Mouse (Mus musculus): ENCODE measurements around the gene Cdca5. TPM values are rescaled to one million over a fixed set of nuclear protein-coding genes. Genes with fewer than 3 reads are reported as not detected.

Cdca5 gene
- polyA plus RNA-seq (2012; rRNA removed), result 17.6 and 23.1 TPM in 2 replicates
- 30.9 and 33.7 TPM in 2 replicates for polyA plus RNA-seq (2014; fragmentation: Nextera tagmentation; extraction: Ambion mirVana)

DNA sequence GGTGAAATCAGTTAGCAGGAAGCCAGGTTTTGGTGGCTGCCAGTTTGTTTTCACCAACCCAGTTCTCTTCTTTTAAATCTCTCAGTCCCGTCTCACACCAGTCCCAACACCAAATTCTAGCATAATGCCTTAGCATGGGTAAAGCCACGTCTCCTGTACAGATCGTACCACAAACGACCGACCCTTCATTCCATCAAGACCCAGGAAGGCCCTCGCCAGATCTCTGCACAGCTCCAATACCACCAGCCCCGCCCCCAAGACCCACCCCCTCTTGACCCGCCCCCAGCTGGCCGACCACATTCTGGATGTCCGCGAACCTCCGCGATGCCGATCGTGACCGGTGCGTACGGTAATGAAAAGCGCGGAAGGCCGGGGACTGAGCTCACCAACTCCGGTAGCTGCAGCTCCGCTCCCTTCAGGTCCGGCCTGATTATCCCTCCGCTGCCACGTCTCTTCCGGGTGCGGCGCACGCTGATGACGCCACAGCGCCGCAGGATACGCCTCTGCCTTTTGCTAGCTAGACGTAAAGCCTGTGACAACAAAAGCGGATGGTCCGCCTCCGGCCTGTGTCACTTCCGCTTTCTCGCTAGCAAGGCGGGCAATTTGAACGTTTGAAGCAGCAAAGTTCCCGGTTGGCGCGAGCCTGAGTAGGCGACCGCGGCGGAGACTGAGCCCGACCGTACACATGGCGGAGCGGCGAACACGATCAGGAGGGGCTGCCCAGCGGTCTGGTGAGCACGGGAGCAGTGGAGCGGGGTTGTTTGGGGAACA is at the start of gene Cdca5, which contains the start of gene Zfpl1:
Gene Cdca5, plus strand, starts transcription at position 506 of the 771 bp plus-strand sequence.
Gene Zfpl1, minus strand, starts transcription at position 479 of the 771 bp plus-strand sequence.
- H3K27me3 ChIP-seq (ENCODE audit: control insufficient read depth, insufficient read depth, low read length), result no peaks in the 10 kb centered on the region
- H3K9me3 ChIP-seq (ENCODE audit: control insufficient read depth, low read length), result no peaks in the 10 kb centered on the region
- peaks cover 28% of the 10 kb centered on the region for H3K36me3 ChIP-seq (replicated peaks; ENCODE audit: control insufficient read depth, insufficient read depth, low read depth)
- peak; percentile 86 for ATAC-seq (ENCODE audit: insufficient read depth)
- H3K27ac ChIP-seq, result peak within 1 kb of the TSS; percentile 87
- DNase-seq (ENCODE audit: low read depth in 3 of 3, low spot score in 3 of 3), result peak; percentile 98
- peak within 1 kb of the TSS; percentile 93 for H3K9ac ChIP-seq (replicated peaks)
- peak within 1 kb of the TSS; percentile 81 for H3K4me3 ChIP-seq (ENCODE audit: insufficient read depth in 1 of 2, low read depth in 2 of 2, low read length in 2 of 2)
- TF ChIP-seq EP300 (IDR thresholded peaks at IDR 0.05; ENCODE audit: low read depth) (no peak), CTCF (IDR thresholded peaks at IDR 0.05; ENCODE audit: low read depth) (0 out of 2 replicates have a peak, but pooled peaks have one; percentile 14)
- whole genome bisulfite sequencing (ENCODE audit: insufficient replicate concordance), result under 1% methylated on average over 58 of the region's 58 CpGs
- H3K4me2 ChIP-seq (ENCODE audit: low read depth), result peak within 1 kb of the TSS; percentile 92
- peaks cover 9 to 10% of the 10 kb centered on the region in 2 experiments; a peak in 3 of 4 replicates for H3K4me1 ChIP-seq (replicated peaks; ENCODE audit: control insufficient read depth in 2 of 2, insufficient read depth in 2 of 2, low read length in 1 of 2)

DNA sequence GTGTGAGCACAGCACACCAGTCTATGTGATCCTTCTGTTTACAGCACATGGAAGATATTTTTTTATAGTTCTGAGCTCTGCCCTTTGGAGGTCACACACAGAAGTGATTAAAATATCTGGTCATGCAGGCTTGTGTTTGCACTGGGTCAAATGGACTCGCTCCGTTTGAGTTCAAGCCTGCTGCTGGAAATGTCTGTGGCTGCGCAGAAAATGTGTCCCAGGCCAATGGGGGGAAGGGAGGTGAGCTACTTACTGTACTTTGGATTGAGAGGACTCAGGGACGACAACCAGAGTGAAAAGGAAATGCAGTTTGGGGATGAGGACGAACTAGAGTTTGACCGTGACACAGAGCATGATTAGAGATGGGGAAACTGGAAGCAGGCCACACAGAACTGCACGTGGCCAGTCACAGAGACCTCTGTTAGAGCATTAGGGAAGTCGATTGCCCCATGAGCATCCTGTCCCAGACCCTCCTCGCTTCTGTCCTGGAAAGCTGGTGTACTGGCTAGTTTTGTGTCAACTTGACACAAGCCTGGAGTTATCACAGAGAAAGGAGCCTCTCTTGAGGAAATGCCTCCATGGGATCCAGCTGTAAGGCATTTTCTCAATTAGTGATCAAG is 48.7 kb upstream of the Cdca5 start:
- TF ChIP-seq EP300 (IDR thresholded peaks at IDR 0.05; ENCODE audit: low read depth) (no peak), CTCF (IDR thresholded peaks at IDR 0.05; ENCODE audit: low read depth) (no peak)
- Histone ChIP-seq H3K4me2 (ENCODE audit: low read depth) (no peak overlapping the region), H3K9ac (replicated peaks) (no peak overlapping the region), H3K27ac (no peak overlapping the region), H3K4me1 (replicated peaks; ENCODE audit: control insufficient read depth in 2 of 2, insufficient read depth in 2 of 2, low read length in 1 of 2) (peaks cover 0 to 7% of the 10 kb centered on the region in 2 experiments; a peak in 2 of 4 replicates), H3K9me3 (ENCODE audit: control insufficient read depth, low read length) (no peaks in the 10 kb centered on the region), H3K4me3 (ENCODE audit: insufficient read depth in 1 of 2, low read depth in 2 of 2, low read length in 2 of 2) (no peak overlapping the region), H3K27me3 (ENCODE audit: control insufficient read depth, insufficient read depth, low read length) (no peaks in the 10 kb centered on the region), H3K36me3 (replicated peaks; ENCODE audit: control insufficient read depth, insufficient read depth, low read depth) (no peaks in the 10 kb centered on the region)
- DNase-seq (ENCODE audit: low read depth in 3 of 3, low spot score in 3 of 3), result no peak
- ATAC-seq (ENCODE audit: insufficient read depth), result no peak
- WGBS (ENCODE audit: insufficient replicate concordance), result 46% methylated on average over 9 of the region's 9 CpGs

DNA sequence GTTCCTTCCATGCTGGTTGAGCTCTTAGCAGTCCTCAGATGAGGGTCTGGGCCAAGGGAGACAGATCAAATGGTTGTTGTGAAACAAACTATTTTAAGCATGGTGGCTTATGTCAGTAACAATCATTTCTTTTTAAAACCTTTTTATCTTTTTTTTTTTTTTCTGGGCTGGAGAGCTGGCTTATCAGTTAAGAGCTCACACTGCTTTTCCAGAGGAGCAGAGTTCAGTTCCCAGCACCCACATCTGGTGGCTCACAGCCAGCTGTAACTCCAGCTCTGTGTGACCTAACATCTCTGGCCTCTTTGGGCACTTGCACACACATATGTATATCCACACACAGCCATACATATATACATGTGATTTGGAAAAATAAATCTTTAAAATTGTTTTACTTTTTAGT is 47.1 kb upstream of the Cdca5 start:
- no peak overlapping the region for H3K9ac ChIP-seq (replicated peaks)
- no peak overlapping the region for H3K4me3 ChIP-seq (ENCODE audit: insufficient read depth in 1 of 2, low read depth in 2 of 2, low read length in 2 of 2)
- no peaks in the 10 kb centered on the region for H3K27me3 ChIP-seq (ENCODE audit: control insufficient read depth, insufficient read depth, low read length)
- TF ChIP-seq EP300 (IDR thresholded peaks at IDR 0.05; ENCODE audit: low read depth), result no peak
- no peak for TF ChIP-seq CTCF (IDR thresholded peaks at IDR 0.05; ENCODE audit: low read depth)
- H3K27ac ChIP-seq, result no peak overlapping the region
- peaks cover 0 to 7% of the 10 kb centered on the region in 2 experiments; a peak in 2 of 4 replicates for H3K4me1 ChIP-seq (replicated peaks; ENCODE audit: control insufficient read depth in 2 of 2, insufficient read depth in 2 of 2, low read length in 1 of 2)
- DNase-seq (ENCODE audit: low read depth in 3 of 3, low spot score in 3 of 3) (no peak), ATAC-seq (ENCODE audit: insufficient read depth) (no peak)
- no peaks in the 10 kb centered on the region for H3K36me3 ChIP-seq (replicated peaks; ENCODE audit: control insufficient read depth, insufficient read depth, low read depth)
- no peak overlapping the region for H3K4me2 ChIP-seq (ENCODE audit: low read depth)
- H3K9me3 ChIP-seq (ENCODE audit: control insufficient read depth, low read length), result no peaks in the 10 kb centered on the region

DNA sequence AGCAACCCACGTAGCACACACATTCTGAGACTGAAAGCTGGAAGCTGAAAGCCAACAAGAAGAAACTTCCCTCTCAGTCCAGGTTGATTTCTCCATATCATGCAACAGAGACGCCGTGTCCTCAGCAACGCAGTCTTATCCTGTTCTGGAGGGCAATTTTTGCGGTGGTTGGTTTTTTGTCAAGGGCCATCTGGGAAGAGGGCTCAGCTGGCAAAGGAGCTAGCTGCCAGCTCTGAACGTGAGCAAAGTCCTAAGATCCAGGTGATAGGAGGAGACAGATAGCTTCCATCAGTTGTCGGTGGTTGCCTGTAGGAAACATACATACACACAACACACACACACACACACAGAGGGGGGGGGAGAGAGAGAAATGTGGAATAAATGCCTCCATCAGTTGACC is 46.5 kb upstream of the Cdca5 start:
- Histone ChIP-seq H3K27ac (no peak overlapping the region), H3K9me3 (ENCODE audit: control insufficient read depth, low read length) (no peaks in the 10 kb centered on the region), H3K27me3 (ENCODE audit: control insufficient read depth, insufficient read depth, low read length) (no peaks in the 10 kb centered on the region), H3K4me3 (ENCODE audit: insufficient read depth in 1 of 2, low read depth in 2 of 2, low read length in 2 of 2) (no peak overlapping the region), H3K4me1 (replicated peaks; ENCODE audit: control insufficient read depth in 2 of 2, insufficient read depth in 2 of 2, low read length in 1 of 2) (peaks cover 0 to 7% of the 10 kb centered on the region in 2 experiments; a peak in 2 of 4 replicates), H3K4me2 (ENCODE audit: low read depth) (no peak overlapping the region), H3K9ac (replicated peaks) (no peak overlapping the region), H3K36me3 (replicated peaks; ENCODE audit: control insufficient read depth, insufficient read depth, low read depth) (no peaks in the 10 kb centered on the region)
- DNase-seq (ENCODE audit: low read depth in 3 of 3, low spot score in 3 of 3) (no peak), ATAC-seq (ENCODE audit: insufficient read depth) (no peak)
- TF ChIP-seq CTCF (IDR thresholded peaks at IDR 0.05; ENCODE audit: low read depth) (no peak), EP300 (IDR thresholded peaks at IDR 0.05; ENCODE audit: low read depth) (no peak)
- 55% methylated on average over 7 of the region's 7 CpGs for WGBS (ENCODE audit: insufficient replicate concordance)

DNA sequence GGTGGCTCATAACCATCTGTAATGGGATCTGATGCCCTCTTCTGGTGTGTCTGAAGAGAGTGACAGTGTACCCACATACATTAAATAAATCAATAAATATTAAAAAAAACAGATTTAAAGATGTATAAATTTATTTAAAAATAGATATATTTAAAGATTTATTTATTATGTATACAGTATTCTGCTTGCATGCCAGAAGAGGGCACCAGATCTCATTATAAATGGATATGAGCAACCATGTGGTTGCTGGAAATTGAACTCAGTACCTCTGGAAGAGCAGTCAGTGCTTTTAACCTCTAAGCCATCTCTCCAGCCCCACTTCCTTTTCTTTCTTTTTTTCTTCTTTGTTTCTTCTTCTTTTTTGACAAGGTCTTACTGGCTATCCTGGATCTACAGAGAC is 44.8 kb upstream of the Cdca5 start:
- H3K27me3 ChIP-seq (ENCODE audit: control insufficient read depth, insufficient read depth, low read length), result no peaks in the 10 kb centered on the region
- H3K4me3 ChIP-seq (ENCODE audit: insufficient read depth in 1 of 2, low read depth in 2 of 2, low read length in 2 of 2), result no peak overlapping the region
- no peak overlapping the region for H3K9ac ChIP-seq (replicated peaks)
- DNase-seq (ENCODE audit: low read depth in 3 of 3, low spot score in 3 of 3) (no peak), ATAC-seq (ENCODE audit: insufficient read depth) (no peak)
- no peaks in the 10 kb centered on the region for H3K36me3 ChIP-seq (replicated peaks; ENCODE audit: control insufficient read depth, insufficient read depth, low read depth)
- no peak overlapping the region for H3K4me2 ChIP-seq (ENCODE audit: low read depth)
- H3K4me1 ChIP-seq (replicated peaks; ENCODE audit: control insufficient read depth in 2 of 2, insufficient read depth in 2 of 2, low read length in 1 of 2), result peaks cover 0 to 8% of the 10 kb centered on the region in 2 experiments; a peak in 2 of 4 replicates
- TF ChIP-seq CTCF (IDR thresholded peaks at IDR 0.05; ENCODE audit: low read depth), result peak; percentile 24; the same call in 1 of the 2 replicates
- TF ChIP-seq EP300 (IDR thresholded peaks at IDR 0.05; ENCODE audit: low read depth), result no peak
- H3K27ac ChIP-seq, result no peak overlapping the region
- H3K9me3 ChIP-seq (ENCODE audit: control insufficient read depth, low read length), result no peaks in the 10 kb centered on the region

Measured in liver, embryonic 14.5 days (tissue).